Mouse (Mus musculus): Measurements from ENCODE around the gene Iah1. TPM values are rescaled to one million over a fixed set of nuclear protein-coding genes. Genes with fewer than 3 reads are reported as not detected.
A peak's percentile ranks its signal among the peaks of the same experiment; 100 is the strongest.

Iah1 gene
- total RNA-seq (2021): 10 to 100 TPM; 13.5 to 14.3 TPM

GRCm38 (mm10) chr12:21315923-21316868, at the start of gene Iah1:
Iah1 (plus strand) TSS chr12:21316389.
- DNase-seq (ENCODE audit: extremely low spot score in 1 of 2, low spot score in 1 of 2): peak; percentile 69 to 70

- DNase-seq (ENCODE audit: extremely low spot score in 1 of 2, low spot score in 1 of 2): no peak
These were observed 49.4 kb upstream of the Iah1 start for GRCm38 (mm10) chr12:21266784-21267098.

GRCm38 (mm10) chr12:21268083-21268616, 48.0 kb upstream of the Iah1 start:
- DNase-seq (ENCODE audit: extremely low spot score in 1 of 2, low spot score in 1 of 2): no peak

GRCm38 (mm10) chr12:21274446-21274845, 41.7 kb upstream of the Iah1 start:
- no peak for DNase-seq (ENCODE audit: extremely low spot score in 1 of 2, low spot score in 1 of 2)

- DNase-seq (ENCODE audit: extremely low spot score in 1 of 2, low spot score in 1 of 2): no peak
These were observed 38.8 kb upstream of the Iah1 start for GRCm38 (mm10) chr12:21277352-21277864.

- no peak for DNase-seq (ENCODE audit: extremely low spot score in 1 of 2, low spot score in 1 of 2)
These were observed 31.3 kb upstream of the Iah1 start, which contains the start of gene Cpsf3 for GRCm38 (mm10) chr12:21284761-21285441. Cpsf3 (plus strand) TSS chr12:21285391.

- peak in 1 of 2 experiments; percentile 93 for DNase-seq (ENCODE audit: extremely low spot score in 1 of 2, low spot score in 1 of 2)
These were observed 30.5 kb upstream of the Iah1 start for GRCm38 (mm10) chr12:21285508-21286242.

GRCm38 (mm10) chr12:21286243-21286622, 30.0 kb upstream of the Iah1 start, which contains the start of gene Itgb1bp1:
Itgb1bp1 (minus strand) TSS chr12:21286284.
- DNase-seq (ENCODE audit: extremely low spot score in 1 of 2, low spot score in 1 of 2): peak in 1 of 2 experiments; percentile 95

- DNase-seq (ENCODE audit: extremely low spot score in 1 of 2, low spot score in 1 of 2): no peak
These were observed 29.2 kb upstream of the Iah1 start for GRCm38 (mm10) chr12:21286712-21287650.

- no peak for DNase-seq (ENCODE audit: extremely low spot score in 1 of 2, low spot score in 1 of 2)
These were observed 27.3 kb upstream of the Iah1 start for GRCm38 (mm10) chr12:21288716-21289395.

GRCm38 (mm10) chr12:21289651-21290050, 26.5 kb upstream of the Iah1 start:
- DNase-seq (ENCODE audit: extremely low spot score in 1 of 2, low spot score in 1 of 2): no peak

GRCm38 (mm10) chr12:21298856-21299255, 17.3 kb upstream of the Iah1 start:
- DNase-seq (ENCODE audit: extremely low spot score in 1 of 2, low spot score in 1 of 2): no peak

- DNase-seq (ENCODE audit: extremely low spot score in 1 of 2, low spot score in 1 of 2): no peak
These were observed 14.9 kb upstream of the Iah1 start for GRCm38 (mm10) chr12:21301324-21301723.

GRCm38 (mm10) chr12:21301932-21302331, 14.3 kb upstream of the Iah1 start:
- DNase-seq (ENCODE audit: extremely low spot score in 1 of 2, low spot score in 1 of 2): no peak

- DNase-seq (ENCODE audit: extremely low spot score in 1 of 2, low spot score in 1 of 2): no peak
These were observed 13.8 kb upstream of the Iah1 start for GRCm38 (mm10) chr12:21302361-21302783.

GRCm38 (mm10) chr12:21305741-21306140, 10.4 kb upstream of the Iah1 start:
- DNase-seq (ENCODE audit: extremely low spot score in 1 of 2, low spot score in 1 of 2): no peak

GRCm38 (mm10) chr12:21306721-21307120, 9.5 kb upstream of the Iah1 start:
- DNase-seq (ENCODE audit: extremely low spot score in 1 of 2, low spot score in 1 of 2): no peak

GRCm38 (mm10) chr12:21312201-21312600, 4.0 kb upstream of the Iah1 start:
- DNase-seq (ENCODE audit: extremely low spot score in 1 of 2, low spot score in 1 of 2): no peak

- DNase-seq (ENCODE audit: extremely low spot score in 1 of 2, low spot score in 1 of 2): peak in 1 of 2 experiments; percentile 39
These were observed 678 bp downstream of the Iah1 start for GRCm38 (mm10) chr12:21316869-21317265.
